Mouse (Mus musculus) lung, embryonic 15.5 days (tissue): Measurements from ENCODE around the gene Acsl3. TPM values are rescaled to one million over a fixed set of nuclear protein-coding genes. Genes with fewer than 3 reads are reported as not detected.

Source experiments
- ATAC-seq: fragments of 200-750 bp; cut with Nextera tagmentation; 2 replicates; pipeline ENCODE4 v1.8.0; 2017; ENCODE audit warnings: moderate number of reproducible peaks, borderline replicate concordance; ENCODE audit not compliant: low FRiP score, low TSS enrichment; ENCODE audit errors: extremely low read depth
- H3K27ac ChIP-seq: fragments of 300-500 bp; sonication (generic); 2 replicates; pipeline ENCODE4 v1.5.1; 2015; ENCODE audit warnings: moderate library complexity, mild to moderate bottlenecking, inconsistent platforms
- H3K27me3 ChIP-seq: fragments of 300-500 bp; sonication (generic); 2 replicates; pipeline ENCODE4 v1.6.1; 2015; ENCODE audit warnings: inconsistent platforms
- H3K36me3 ChIP-seq: fragments of 300-500 bp; sonication (generic); 2 replicates; pipeline ENCODE4 v1.6.1; 2015; ENCODE audit warnings: inconsistent platforms
- H3K4me1 ChIP-seq: fragments of 300-500 bp; sonication (generic); 2 replicates; pipeline ENCODE4 v1.6.1; 2015; ENCODE audit warnings: inconsistent platforms
- H3K4me2 ChIP-seq: fragments of 300-500 bp; sonication (generic); 2 replicates; pipeline ENCODE4 v1.6.1; 2015; ENCODE audit warnings: inconsistent platforms, mild to moderate bottlenecking, moderate library complexity
- H3K4me3 ChIP-seq: fragments of 300-500 bp; sonication (generic); 2 replicates; pipeline ENCODE4 v1.5.1; 2015; ENCODE audit warnings: mild to moderate bottlenecking, inconsistent platforms
- H3K9ac ChIP-seq: fragments of 300-500 bp; sonication (generic); 2 replicates; pipeline ENCODE4 v1.6.1; 2015; ENCODE audit warnings: inconsistent platforms
- H3K9me3 ChIP-seq: fragments of 300-500 bp; sonication (generic); 2 replicates; pipeline ENCODE4 v1.6.1; 2016; ENCODE audit warnings: inconsistent platforms
- WGBS: fragments of 180-500 bp; shearing (Covaris S2); methylation state at CpG from one replicate; pipeline ENCODE4 v1.1.7; 2015; 5-methylcytosine and 5-hydroxymethylcytosine counted together
- polyA plus RNA-seq: library from polyadenylated mRNA; unstranded; fragments of >200 nt; fragmentation: Nextera tagmentation; extraction: Ambion mirVana; gene quantifications from 2 replicates; pipeline ENCODE4 v1.2.1, GENCODE M21; 2015

Gene Acsl3
- polyA plus RNA-seq, 1 experiment from 2014 or later = 46.3 TPM

- H3K4me3 ChIP-seq = no peak overlapping the region
- no peak overlapping the region for H3K9ac ChIP-seq
- H3K27ac ChIP-seq = no peak overlapping the region
- H3K4me1 ChIP-seq = no peaks in the 10 kb centered on the region
- no peaks in the 10 kb centered on the region for H3K9me3 ChIP-seq
- no peak for ATAC-seq
- H3K36me3 ChIP-seq = peaks cover 41% of the 10 kb centered on the region
- WGBS = 85% methylated on average over 9 of the region's 9 CpGs
- no peaks in the 10 kb centered on the region for H3K27me3 ChIP-seq
- H3K4me2 ChIP-seq = no peak overlapping the region
These were observed 37.1 kb downstream of the Acsl3 start for GRCm38 (mm10) chr1:78694503-78695258.

GRCm38 (mm10) chr1:78696305-78696704 is 38.7 kb downstream of the Acsl3 start:
- no peaks in the 10 kb centered on the region for H3K4me1 ChIP-seq
- no peak for ATAC-seq
- no peak overlapping the region for H3K4me3 ChIP-seq
- WGBS = 66% methylated on average over 2 of the region's 2 CpGs
- no peak overlapping the region for H3K27ac ChIP-seq
- H3K4me2 ChIP-seq = no peak overlapping the region
- peaks cover 42% of the 10 kb centered on the region for H3K36me3 ChIP-seq
- no peaks in the 10 kb centered on the region for H3K27me3 ChIP-seq
- no peaks in the 10 kb centered on the region for H3K9me3 ChIP-seq
- no peak overlapping the region for H3K9ac ChIP-seq

- H3K9ac ChIP-seq = no peak overlapping the region
- no peaks in the 10 kb centered on the region for H3K9me3 ChIP-seq
- H3K27ac ChIP-seq = no peak overlapping the region
- no peak for ATAC-seq
- no peak overlapping the region for H3K4me3 ChIP-seq
- no peaks in the 10 kb centered on the region for H3K27me3 ChIP-seq
- no peaks in the 10 kb centered on the region for H3K4me1 ChIP-seq
- H3K36me3 ChIP-seq = peaks cover 46% of the 10 kb centered on the region
- H3K4me2 ChIP-seq = no peak overlapping the region
- 85% methylated on average over 5 of the region's 5 CpGs for WGBS
These were observed 39.3 kb downstream of the Acsl3 start for GRCm38 (mm10) chr1:78696903-78697302.

- no peak for ATAC-seq
- H3K9me3 ChIP-seq = no peaks in the 10 kb centered on the region
- no peaks in the 10 kb centered on the region for H3K27me3 ChIP-seq
- H3K27ac ChIP-seq = no peak overlapping the region
- peaks cover 49% of the 10 kb centered on the region for H3K36me3 ChIP-seq
- no peak overlapping the region for H3K9ac ChIP-seq
- WGBS = 71% methylated on average over 6 of the region's 6 CpGs
- no peak overlapping the region for H3K4me3 ChIP-seq
- H3K4me1 ChIP-seq = no peaks in the 10 kb centered on the region
- no peak overlapping the region for H3K4me2 ChIP-seq
These were observed 40.5 kb downstream of the Acsl3 start for GRCm38 (mm10) chr1:78698138-78698537.

- H3K36me3 ChIP-seq = peaks cover 49% of the 10 kb centered on the region
- no peaks in the 10 kb centered on the region for H3K27me3 ChIP-seq
- H3K9me3 ChIP-seq = no peaks in the 10 kb centered on the region
- ATAC-seq = no peak
- no peak overlapping the region for H3K27ac ChIP-seq
- no peak overlapping the region for H3K9ac ChIP-seq
- H3K4me3 ChIP-seq = no peak overlapping the region
- WGBS = 84% methylated on average over 3 of the region's 3 CpGs
- H3K4me2 ChIP-seq = no peak overlapping the region
- H3K4me1 ChIP-seq = no peaks in the 10 kb centered on the region
These were observed 44.1 kb downstream of the Acsl3 start for GRCm38 (mm10) chr1:78701740-78702139.

GRCm38 (mm10) chr1:78702282-78702963 is 44.8 kb downstream of the Acsl3 start:
- Histone ChIP-seq H3K9me3 (no peaks in the 10 kb centered on the region), H3K27me3 (no peaks in the 10 kb centered on the region), H3K4me3 (no peak overlapping the region), H3K36me3 (peaks cover 43% of the 10 kb centered on the region), H3K27ac (no peak overlapping the region), H3K4me1 (no peaks in the 10 kb centered on the region), H3K9ac (no peak overlapping the region), H3K4me2 (no peak overlapping the region)
- WGBS = 73% methylated on average over 14 of the region's 14 CpGs
- no peak for ATAC-seq

- Histone ChIP-seq H3K27me3 (no peaks in the 10 kb centered on the region), H3K36me3 (peaks cover 43% of the 10 kb centered on the region), H3K9ac (no peak overlapping the region), H3K9me3 (no peaks in the 10 kb centered on the region), H3K4me2 (no peak overlapping the region), H3K4me3 (no peak overlapping the region), H3K4me1 (no peaks in the 10 kb centered on the region), H3K27ac (no peak overlapping the region)
- no peak for ATAC-seq
- WGBS = 75% methylated on average over 2 of the region's 2 CpGs
These were observed 45.3 kb downstream of the Acsl3 start for GRCm38 (mm10) chr1:78702964-78703285.

GRCm38 (mm10) chr1:78706338-78706737 is 48.7 kb downstream of the Acsl3 start:
- H3K27me3 ChIP-seq = no peaks in the 10 kb centered on the region
- H3K4me3 ChIP-seq = no peak overlapping the region
- H3K9me3 ChIP-seq = no peaks in the 10 kb centered on the region
- 69% methylated on average over 10 of the region's 10 CpGs for WGBS
- H3K4me1 ChIP-seq = no peaks in the 10 kb centered on the region
- no peak overlapping the region for H3K4me2 ChIP-seq
- H3K36me3 ChIP-seq = peaks cover 28% of the 10 kb centered on the region
- no peak overlapping the region for H3K9ac ChIP-seq
- no peak; the same call in 1 of the 2 replicates for ATAC-seq
- H3K27ac ChIP-seq = no peak overlapping the region

GRCm38 (mm10) chr1:78707280-78707679 is 49.7 kb downstream of the Acsl3 start:
- Histone ChIP-seq H3K4me2 (no peak overlapping the region), H3K4me1 (no peaks in the 10 kb centered on the region), H3K27ac (no peak overlapping the region), H3K9ac (no peak overlapping the region), H3K4me3 (no peak overlapping the region), H3K27me3 (no peaks in the 10 kb centered on the region), H3K36me3 (peaks cover 19% of the 10 kb centered on the region), H3K9me3 (no peaks in the 10 kb centered on the region)
- WGBS = 49% methylated on average over 4 of the region's 4 CpGs
- no peak for ATAC-seq

GRCm38 (mm10) chr1:78710026-78710425 is 52.4 kb downstream of the Acsl3 start:
- Histone ChIP-seq H3K27ac (no peak overlapping the region), H3K4me2 (no peak overlapping the region), H3K4me1 (no peaks in the 10 kb centered on the region), H3K9ac (no peak overlapping the region), H3K9me3 (no peaks in the 10 kb centered on the region), H3K4me3 (no peak overlapping the region), H3K36me3 (0 out of 2 replicates have a peak, but pooled peaks cover 4% of the 10 kb centered on the region), H3K27me3 (no peaks in the 10 kb centered on the region)
- ATAC-seq = no peak

- no peak overlapping the region for H3K4me2 ChIP-seq
- no peak overlapping the region for H3K27ac ChIP-seq
- ATAC-seq = no peak
- 0 out of 2 replicates have a peak, but pooled peaks cover 4% of the 10 kb centered on the region for H3K36me3 ChIP-seq
- H3K9ac ChIP-seq = no peak overlapping the region
- 73% methylated on average over 5 of the region's 5 CpGs for WGBS
- H3K9me3 ChIP-seq = no peaks in the 10 kb centered on the region
- no peaks in the 10 kb centered on the region for H3K4me1 ChIP-seq
- no peaks in the 10 kb centered on the region for H3K27me3 ChIP-seq
- no peak overlapping the region for H3K4me3 ChIP-seq
These were observed 53.1 kb downstream of the Acsl3 start for GRCm38 (mm10) chr1:78710613-78711329.
